Comparison of ENCODE assay signal across 9 mouse cellular contexts in the genomic region with DNA sequence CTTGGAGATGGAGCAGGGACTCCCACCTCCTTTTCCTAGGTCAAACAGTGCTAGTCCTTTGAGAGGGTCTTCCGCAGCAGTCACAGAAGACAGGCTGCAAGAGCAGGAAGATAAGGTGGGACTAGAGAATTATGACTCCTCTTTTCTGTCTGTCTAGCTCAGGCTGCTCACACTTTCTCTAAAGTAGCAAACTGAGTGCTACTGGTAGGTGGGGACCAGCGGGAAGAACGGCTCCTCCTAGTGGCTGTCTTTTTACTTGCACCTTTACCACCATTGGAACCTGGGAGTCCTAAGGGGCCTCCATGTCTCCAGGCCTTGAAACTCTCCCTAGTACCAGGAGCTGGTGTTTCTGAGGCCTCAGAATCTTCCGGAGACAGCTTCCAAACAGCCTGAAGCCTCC. TPM values are rescaled to one million over a fixed set of nuclear protein-coding genes. Genes with fewer than 3 reads are reported as not detected.
DNase-seq lines count a peak whose midpoint lies in the region; ATAC-seq and TF ChIP-seq lines count a peak whose summit lies in the region.
"Had no signal": no experiment of that assay in that cellular context is flagged by ENCODE, and none has a peak within 500 bp of the region (broad histone marks: within the 10 kb centered on the region; RNA-seq: fewer than 3 reads in every experiment).

No protein-coding gene starts in this region.

- H3K36me3 ChIP-seq in E14TG2a.4 (ENCODE audit: insufficient read depth, low read length): no peaks in the 10 kb centered on the region
- no peaks in the 10 kb centered on the region for H3K36me3 ChIP-seq in heart, embryonic 12.5 days
- H3K36me3 ChIP-seq in liver, embryonic 16.5 days (ENCODE audit: control insufficient read depth, insufficient read depth): no peaks in the 10 kb centered on the region

- H3K4me3 ChIP-seq in E14TG2a.4 (replicated peaks; ENCODE audit: low read length): no peak overlapping the region
- H3K4me3 ChIP-seq in cortical plate, adult 2 months (ENCODE audit: insufficient read depth, low read length): no peak overlapping the region
- H3K4me3 ChIP-seq in heart, embryonic 12.5 days: no peak overlapping the region
- no peak overlapping the region for H3K4me3 ChIP-seq in liver, embryonic 16.5 days (ENCODE audit: low read depth, low read length)

- TF ChIP-seq CTCF in E14TG2a.4 (conservative IDR thresholded peaks at IDR 0.05; ENCODE audit: low read length): peak; percentile 80
- peak; percentile 80 for TF ChIP-seq CTCF in cortical plate, adult 2 months (IDR thresholded peaks at IDR 0.05; ENCODE audit: extremely low read depth, insufficient read depth, low read length)

- 19% methylated on average over 4 of the region's 4 CpGs for WGBS in heart, embryonic 12.5 days
- 26% methylated on average over 4 of the region's 4 CpGs for WGBS in large intestine, adult 2 months
- 15% methylated on average over 4 of the region's 4 CpGs for WGBS in liver, embryonic 16.5 days (ENCODE audit: insufficient replicate concordance)

- peaks cover 80% of the 10 kb centered on the region for H3K27me3 ChIP-seq in E14TG2a.4 (ENCODE audit: insufficient read depth, low read length)
- no peaks in the 10 kb centered on the region for H3K27me3 ChIP-seq in heart, embryonic 12.5 days (replicated peaks)
- H3K27me3 ChIP-seq in liver, embryonic 16.5 days (ENCODE audit: control insufficient read depth, insufficient read depth, low read depth, low read length): no peaks in the 10 kb centered on the region

- H3K4me1 ChIP-seq in E14TG2a.4 (replicated peaks; ENCODE audit: low read depth, low read length): peaks cover 21% of the 10 kb centered on the region
- no peaks in the 10 kb centered on the region for H3K4me1 ChIP-seq in cortical plate, adult 2 months (ENCODE audit: control insufficient read depth, insufficient read depth, low read length)
- peaks cover 29% of the 10 kb centered on the region for H3K4me1 ChIP-seq in heart, embryonic 12.5 days (replicated peaks)
- H3K4me1 ChIP-seq in liver, embryonic 16.5 days (ENCODE audit: control insufficient read depth, low read depth, low read length): peaks cover 3% of the 10 kb centered on the region

- ATAC-seq in activated CD4-positive, CD25-positive, alpha-beta regulatory T cell, adult 4 months: peak; percentile 81
- ATAC-seq in heart, embryonic 12.5 days (ENCODE audit: insufficient number of reproducible peaks, low FRiP score): no peak
- peak; percentile 41 for ATAC-seq in liver, embryonic 16.5 days (ENCODE audit: low read depth)

- no peak overlapping the region for H3K9ac ChIP-seq in heart, embryonic 12.5 days
- H3K9ac ChIP-seq in liver, embryonic 16.5 days (ENCODE audit: low read depth, low read length): no peak overlapping the region

- TF ChIP-seq POLR2A in cortical plate, adult 2 months (IDR thresholded peaks at IDR 0.05; ENCODE audit: extremely low read depth, insufficient read depth, low read length): no peak

- H3K4me2 ChIP-seq in heart, embryonic 12.5 days: no peak overlapping the region
- H3K4me2 ChIP-seq in liver, embryonic 16.5 days (ENCODE audit: low read depth, low read length): no peak overlapping the region

- peak; percentile 33 for DNase-seq in large intestine, adult 2 months (ENCODE audit: low read depth, low spot score)
- DNase-seq in right cerebral cortex, adult 2 months (ENCODE audit: low spot score in 2 of 2): peak; percentile 77 to 78
- DNase-seq in ovary, adult 18-20 months (ENCODE audit: low spot score): no peak

- no peak overlapping the region for H3K27ac ChIP-seq in cortical plate, adult 2 months (ENCODE audit: insufficient read depth, low read length)
- H3K27ac ChIP-seq in heart, embryonic 12.5 days (ENCODE audit: poor library complexity, severe bottlenecking): peak overlapping the region; percentile 57; the same call in 1 of the 2 replicates
- H3K27ac ChIP-seq in liver, embryonic 16.5 days (ENCODE audit: low read length): no peak overlapping the region
- H3K27ac ChIP-seq: macrophage had no signal

- H3K9me3 ChIP-seq in E14TG2a.4 (ENCODE audit: low read length): no peaks in the 10 kb centered on the region
- H3K9me3 ChIP-seq in heart, embryonic 12.5 days (replicated peaks): no peaks in the 10 kb centered on the region
- no peaks in the 10 kb centered on the region for H3K9me3 ChIP-seq in liver, embryonic 16.5 days (replicated peaks; ENCODE audit: control insufficient read depth, low read length)

RNA-seq across cellular contexts. Expression of a gene that starts 0.9 kb away (rescaled TPM):
- not detected for polyA plus RNA-seq in activated CD4-positive, CD25-positive, alpha-beta regulatory T cell, adult 4 months (2017; shearing (Covaris generic))
- not detected in 2 replicates for polyA plus RNA-seq in cortical plate, adult 2 months (2012; rRNA removed)
- 0.28 and 0.57 TPM in 2 replicates for polyA plus RNA-seq in heart, embryonic 12.5 days (2016; fragmentation: Nextera tagmentation; extraction: Ambion mirVana)
- polyA plus RNA-seq in large intestine, adult 2 months (2012; rRNA removed): 0.46 and 0.91 TPM in 2 replicates
- 0.14 TPM in 1 of 2 replicates, not detected in the other for polyA plus RNA-seq in liver, embryonic 16.5 days (2015; fragmentation: Nextera tagmentation; extraction: Ambion mirVana)

RNA-seq across cellular contexts. Expression of a gene that starts 6.1 kb away (rescaled TPM):
- polyA plus RNA-seq in activated CD4-positive, CD25-positive, alpha-beta regulatory T cell, adult 4 months (2017; shearing (Covaris generic)): not detected
- polyA plus RNA-seq in cortical plate, adult 2 months (2012; rRNA removed): 0.86 and 1.4 TPM in 2 replicates
- 50.6 and 53.5 TPM in 2 replicates for polyA plus RNA-seq in heart, embryonic 12.5 days (2016; fragmentation: Nextera tagmentation; extraction: Ambion mirVana)
- polyA plus RNA-seq in large intestine, adult 2 months (2012; rRNA removed): 0.19 and 1.9 TPM in 2 replicates
- polyA plus RNA-seq in liver, embryonic 16.5 days (2015; fragmentation: Nextera tagmentation; extraction: Ambion mirVana): 17.8 and 41.4 TPM in 2 replicates

RNA-seq across cellular contexts. Expression of a gene that starts 25.1 kb away (rescaled TPM):
- polyA plus RNA-seq in activated CD4-positive, CD25-positive, alpha-beta regulatory T cell, adult 4 months (2017; shearing (Covaris generic)): 1,000 to 10,000 TPM; 1,487 to 1,560 TPM
- polyA plus RNA-seq in cortical plate, adult 2 months (2012; rRNA removed): 10.2 and 12.2 TPM in 2 replicates
- polyA plus RNA-seq in heart, embryonic 12.5 days (2016; fragmentation: Nextera tagmentation; extraction: Ambion mirVana): 33.4 and 38.4 TPM in 2 replicates
- 68.4 and 82.6 TPM in 2 replicates for polyA plus RNA-seq in large intestine, adult 2 months (2012; rRNA removed)
- 21.6 and 26.2 TPM in 2 replicates for polyA plus RNA-seq in liver, embryonic 16.5 days (2015; fragmentation: Nextera tagmentation; extraction: Ambion mirVana)

RNA-seq across cellular contexts. Expression of a gene that starts 47.7 kb away (rescaled TPM):
- 100 to 1,000 TPM; 287 to 288 TPM for polyA plus RNA-seq in activated CD4-positive, CD25-positive, alpha-beta regulatory T cell, adult 4 months (2017; shearing (Covaris generic))
- 421 and 455 TPM in 2 replicates for polyA plus RNA-seq in cortical plate, adult 2 months (2012; rRNA removed)
- polyA plus RNA-seq in heart, embryonic 12.5 days (2016; fragmentation: Nextera tagmentation; extraction: Ambion mirVana): 431 and 436 TPM in 2 replicates
- 308 and 344 TPM in 2 replicates for polyA plus RNA-seq in large intestine, adult 2 months (2012; rRNA removed)
- 408 and 415 TPM in 2 replicates for polyA plus RNA-seq in liver, embryonic 16.5 days (2015; fragmentation: Nextera tagmentation; extraction: Ambion mirVana)

RNA-seq across cellular contexts. Expression of a gene that starts 53.1 kb away (rescaled TPM):
- not detected for polyA plus RNA-seq in activated CD4-positive, CD25-positive, alpha-beta regulatory T cell, adult 4 months (2017; shearing (Covaris generic))
- 0.45 and 1.4 TPM in 2 replicates for polyA plus RNA-seq in cortical plate, adult 2 months (2012; rRNA removed)
- 3.0 TPM in 1 of 2 replicates, not detected in the other for polyA plus RNA-seq in heart, embryonic 12.5 days (2016; fragmentation: Nextera tagmentation; extraction: Ambion mirVana)
- not detected in 2 replicates for polyA plus RNA-seq in large intestine, adult 2 months (2012; rRNA removed)
- polyA plus RNA-seq in liver, embryonic 16.5 days (2015; fragmentation: Nextera tagmentation; extraction: Ambion mirVana): 1.4 and 1.8 TPM in 2 replicates

Comparison
In these comparisons a context has a peak if more than half of its experiments do, and no peak if none do; other contexts are left out.
1. RNA of a gene that starts 25.1 kb away (polyA plus RNA-seq): 1,487 to 1,560 TPM in activated CD4-positive, CD25-positive, alpha-beta regulatory T cell, adult 4 months; 68.4 to 82.6 TPM in large intestine, adult 2 months, 33.4 to 38.4 TPM in heart, embryonic 12.5 days, 21.6 to 26.2 TPM in liver, embryonic 16.5 days and 10.2 to 12.2 TPM in cortical plate, adult 2 months; every median in the first group is over 10 times any median in the second.